9 mouse cellular contexts compared by ENCODE assay signal in the genomic region with DNA sequence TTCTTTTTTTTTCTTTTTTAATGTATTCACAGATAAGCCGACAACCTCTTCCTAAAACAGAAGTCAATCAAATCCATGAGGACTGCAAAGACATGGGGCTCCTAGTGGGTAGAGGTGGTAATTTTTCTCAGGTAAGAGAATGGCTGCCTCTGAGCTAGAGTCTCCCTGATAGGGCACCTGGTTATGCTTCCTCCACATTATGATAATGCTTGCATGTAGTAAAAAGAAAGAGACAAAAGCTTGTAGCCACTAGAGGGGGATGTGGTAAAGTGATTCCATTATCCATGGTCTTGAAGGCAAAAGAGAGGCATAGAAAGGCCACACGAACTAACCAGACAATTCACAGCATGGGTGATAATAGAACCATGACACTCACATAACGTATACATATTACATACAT. TPM values are rescaled to one million over a fixed set of nuclear protein-coding genes. Genes with fewer than 3 reads are reported as not detected.
DNase-seq lines count a peak whose midpoint lies in the region; ATAC-seq lines count a peak whose summit lies in the region.
"Had no signal": no experiment of that assay in that cellular context is flagged by ENCODE, and none has a peak within 500 bp of the region (broad histone marks: within the 10 kb centered on the region; RNA-seq: fewer than 3 reads in every experiment).

No protein-coding gene starts in this region.

- H3K27ac ChIP-seq in lung, embryonic 16.5 days (ENCODE audit: low read length), result no peak overlapping the region

- 0 out of 2 replicates have a peak, but pooled peaks have one; percentile 31 for ATAC-seq in lung, embryonic 16.5 days (ENCODE audit: low read depth)

- 65% methylated on average over 3 of the region's 3 CpGs for WGBS in lung, embryonic 16.5 days

- DNase-seq in layer of hippocampus, adult 11-12 months (ENCODE audit: low spot score), result peak; percentile 12
- DNase-seq in layer of hippocampus, postnatal 10 days (ENCODE audit: low spot score in 2 of 2), result no peak
- peak; percentile 33 for DNase-seq in Muller cell, postnatal 12 days (ENCODE audit: inconsistent ontology term)
- DNase-seq in embryo, embryonic 11 days, result peak; percentile 50
- DNase-seq in spleen, postnatal 14 days (ENCODE audit: low spot score in 2 of 2), result no peak
- no peak for DNase-seq in spleen, postnatal 10 days (ENCODE audit: low spot score in 2 of 2)
- no peak for DNase-seq in cerebellum, postnatal 14 days

- no peak overlapping the region for H3K9ac ChIP-seq in lung, embryonic 16.5 days (ENCODE audit: low read length)

- no peaks in the 10 kb centered on the region for H3K4me1 ChIP-seq in lung, embryonic 16.5 days (replicated peaks; ENCODE audit: control insufficient read depth, insufficient read depth, low read length)

- no peak overlapping the region for H3K4me3 ChIP-seq in lung, embryonic 16.5 days (ENCODE audit: low read length)

- no peaks in the 10 kb centered on the region for H3K27me3 ChIP-seq in lung, embryonic 16.5 days (ENCODE audit: control insufficient read depth, insufficient read depth, low read depth, low read length)

- no peak overlapping the region for H3K4me2 ChIP-seq in lung, embryonic 16.5 days (ENCODE audit: low read depth, low read length)

- H3K9me3 ChIP-seq in lung, embryonic 16.5 days (ENCODE audit: control insufficient read depth, low read length), result no peaks in the 10 kb centered on the region

- H3K36me3 ChIP-seq in lung, embryonic 16.5 days (ENCODE audit: control insufficient read depth, insufficient read depth, low read length), result no peaks in the 10 kb centered on the region

RNA-seq across cellular contexts. Expression of gene Agxt2, which starts 42.1 kb away (rescaled TPM):
- not detected for total RNA-seq in layer of hippocampus, postnatal 10 days (2021)
- 0.09 and 0.28 TPM in 2 replicates for polyA plus RNA-seq in lung, embryonic 16.5 days (2015; fragmentation: Nextera tagmentation; extraction: Ambion mirVana)
- total RNA-seq: left cerebral cortex, postnatal 25 days had no signal

Comparison
In these comparisons a context has a peak if more than half of its experiments do, and no peak if none do; other contexts are left out.
1. DNase-seq: peak in layer of hippocampus, adult 11-12 months (single experiment), Muller cell, postnatal 12 days (single experiment) and embryo, embryonic 11 days (single experiment); none in layer of hippocampus, postnatal 10 days (0 of 2), spleen, postnatal 14 days (0 of 2), spleen, postnatal 10 days (0 of 2) and cerebellum, postnatal 14 days (0 of 2).